Mouse (Mus musculus) B cell, adult 62 days (primary cell): ENCODE measurements around the gene Rngtt. TPM values are rescaled to one million over a fixed set of nuclear protein-coding genes. Genes with fewer than 3 reads are reported as not detected.

Experiments
- total RNA-seq: library from RNA; stranded (reverse); gene quantifications from 4 replicates; pipeline ENCODE4 v1.2.4, GENCODE M21; 2023

Gene Rngtt
- 38.2 to 47.6 TPM (median 43.4 TPM) in 4 replicates for total RNA-seq

DNA sequence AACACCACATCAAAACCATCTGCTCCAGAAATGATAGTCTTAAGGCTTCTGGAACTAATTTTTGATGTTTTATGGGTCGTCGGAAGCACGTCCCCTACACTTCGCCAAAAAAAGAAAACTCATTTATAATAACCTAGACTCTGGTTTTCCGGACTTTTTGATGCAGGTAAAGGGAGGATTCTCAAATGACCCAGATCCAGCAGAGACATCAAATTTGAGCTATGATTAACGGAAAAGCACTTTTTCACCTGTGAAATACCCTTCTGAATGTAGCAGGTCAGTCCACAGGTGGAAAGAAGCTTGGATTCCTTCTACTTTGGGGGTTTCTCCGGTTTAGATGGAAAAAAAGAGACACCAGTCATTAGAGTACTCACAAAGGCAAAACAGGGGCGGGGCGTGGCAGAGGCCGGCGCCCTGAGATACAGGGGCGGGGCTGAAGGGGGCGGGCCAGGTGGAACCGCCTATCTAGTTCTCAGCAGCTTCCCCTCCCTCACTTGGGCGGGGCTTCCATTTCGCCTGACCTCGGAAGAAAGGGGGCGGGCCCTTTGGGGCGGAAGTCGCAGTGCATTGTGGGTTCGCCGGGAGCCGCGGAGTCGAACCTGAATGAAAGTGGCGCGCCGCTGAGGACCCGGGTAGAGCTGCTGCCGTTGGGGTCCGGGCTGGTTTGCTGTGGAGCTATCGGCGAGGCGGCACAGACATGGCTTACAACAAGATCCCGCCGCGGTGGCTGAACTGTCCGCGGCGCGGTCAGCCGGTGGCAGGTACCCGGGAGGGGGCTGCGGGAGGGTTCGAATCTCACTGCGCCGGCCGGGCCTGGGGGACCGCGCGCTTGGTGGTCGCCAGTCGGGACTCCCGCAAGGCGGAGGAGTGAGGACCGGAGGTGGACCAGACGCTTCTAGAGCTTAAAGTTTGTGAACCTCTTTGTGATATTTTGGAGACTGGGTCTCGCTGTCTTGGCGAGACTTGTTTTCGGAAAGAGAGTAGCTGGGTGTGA, at the start of gene Rngtt:
Rngtt (plus strand) TSS at position 548 of the 994 bp plus-strand sequence.

DNA sequence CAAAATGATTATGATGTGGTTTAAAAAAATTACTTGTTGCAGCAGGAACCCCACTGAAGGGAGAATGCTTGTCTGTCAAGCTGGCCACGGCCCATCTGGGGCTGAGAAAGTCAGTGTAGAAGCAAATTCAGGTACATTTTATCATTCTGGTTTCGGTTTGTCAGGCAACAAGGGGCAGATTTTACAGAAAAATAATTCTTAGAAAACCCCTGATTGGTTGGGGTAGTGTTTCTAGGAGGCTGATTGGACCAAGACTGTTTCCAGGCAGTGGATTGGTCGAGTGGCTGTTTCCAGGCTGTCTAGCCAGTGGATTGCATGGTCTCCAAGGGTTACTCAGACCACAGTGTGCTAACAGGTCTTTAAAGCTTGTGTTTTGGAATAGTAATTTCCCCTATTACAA, 20.1 kb upstream of the Rngtt start, which contains the start of gene Pnrc1:
Pnrc1 (minus strand) TSS at position 162 of the 400 bp plus-strand sequence.

Other genes starting within 250 kb of the Rngtt start
- gene Gabrr2, start 247.3 kb upstream of the Rngtt start, total RNA-seq, result 2.9 TPM in 1 of 4 replicates, not detected in the others
- not detected in 4 replicates for gene Gabrr1, start 177.8 kb upstream of the Rngtt start, total RNA-seq
- 0.57 TPM in 1 of 4 replicates, not detected in the others for gene Pm20d2, start 120.6 kb upstream of the Rngtt start, total RNA-seq
- 0.24 TPM in 1 of 4 replicates, not detected in the others for gene Srsf12, start 101.3 kb upstream of the Rngtt start, total RNA-seq
- 683 to 784 TPM (median 758 TPM) in 4 replicates for gene Pnrc1, start 20.1 kb upstream of the Rngtt start, total RNA-seq